Mouse (Mus musculus): Measurements from ENCODE around the gene Tgfbr3l. TPM values are rescaled to one million over a fixed set of nuclear protein-coding genes. Genes with fewer than 3 reads are reported as not detected.

Gene Tgfbr3l
- polyA plus RNA-seq, 1 experiment from 2014 or later = 2.9 TPM

GRCm38 (mm10) chr8:4213210-4214005, 34.6 kb upstream of the Tgfbr3l start:
- Histone ChIP-seq H3K27ac (ENCODE audit: low read depth, low read length) (no peak overlapping the region), H3K27me3 (ENCODE audit: control insufficient read depth, insufficient read depth, low read length) (peaks cover 64% of the 10 kb centered on the region)
- ATAC-seq (replicated peaks; ENCODE audit: insufficient number of reproducible peaks, low FRiP score, low TSS enrichment) = peak; percentile 55

GRCm38 (mm10) chr8:4214006-4214980, 33.7 kb upstream of the Tgfbr3l start:
- Histone ChIP-seq H3K9ac (ENCODE audit: low read depth, low read length) (0 out of 2 replicates have a peak overlapping the region, but pooled peaks have one; percentile 28), H3K27ac (ENCODE audit: low read depth, low read length) (no peak overlapping the region), H3K36me3 (ENCODE audit: control insufficient read depth, insufficient read depth, low read length) (no peaks in the 10 kb centered on the region), H3K4me2 (peak overlapping the region; percentile 78), H3K4me3 (ENCODE audit: low read depth, low read length) (peak overlapping the region; percentile 38), H3K4me1 (ENCODE audit: control insufficient read depth, insufficient read depth, low read length) (peaks cover 9% of the 10 kb centered on the region; the same call in 1 of the 2 replicates), H3K27me3 (ENCODE audit: control insufficient read depth, insufficient read depth, low read length) (peaks cover 66% of the 10 kb centered on the region), H3K9me3 (replicated peaks; ENCODE audit: control insufficient read depth, low read length) (no peaks in the 10 kb centered on the region)
- 5% methylated on average over 33 of the region's 33 CpGs for WGBS (ENCODE audit: insufficient replicate concordance)
- ATAC-seq (replicated peaks; ENCODE audit: insufficient number of reproducible peaks, low FRiP score, low TSS enrichment) = peak; percentile 49; the same call in 1 of the 2 replicates

More at GRCm38 (mm10) chr8:4213210-4214005, 34.6 kb upstream of the Tgfbr3l start:
- Histone ChIP-seq H3K9ac (ENCODE audit: low read depth, low read length) (peak overlapping the region; percentile 28; the same call in 1 of the 2 replicates), H3K9me3 (replicated peaks; ENCODE audit: control insufficient read depth, low read length) (no peaks in the 10 kb centered on the region), H3K4me1 (ENCODE audit: control insufficient read depth, insufficient read depth, low read length) (peaks cover 9% of the 10 kb centered on the region; the same call in 1 of the 2 replicates), H3K36me3 (ENCODE audit: control insufficient read depth, insufficient read depth, low read length) (no peaks in the 10 kb centered on the region), H3K4me2 (peak overlapping the region; percentile 78), H3K4me3 (ENCODE audit: low read depth, low read length) (peak overlapping the region; percentile 38)
- 4% methylated on average over 18 of the region's 18 CpGs for WGBS (ENCODE audit: insufficient replicate concordance)

GRCm38 (mm10) chr8:4216296-4216695, 31.7 kb upstream of the Tgfbr3l start:
- H3K9ac ChIP-seq (ENCODE audit: low read depth, low read length) = 0 out of 2 replicates have a peak overlapping the region, but pooled peaks have one; percentile 62
- peaks cover 65% of the 10 kb centered on the region for H3K27me3 ChIP-seq (ENCODE audit: control insufficient read depth, insufficient read depth, low read length)
- H3K27ac ChIP-seq (ENCODE audit: low read depth, low read length) = no peak overlapping the region
- peaks cover 9% of the 10 kb centered on the region; the same call in 1 of the 2 replicates for H3K4me1 ChIP-seq (ENCODE audit: control insufficient read depth, insufficient read depth, low read length)
- peak overlapping the region; percentile 53 for H3K4me3 ChIP-seq (ENCODE audit: low read depth, low read length)
- peak overlapping the region; percentile 94 for H3K4me2 ChIP-seq
- 6% methylated on average over 18 of the region's 18 CpGs for WGBS (ENCODE audit: insufficient replicate concordance)
- H3K9me3 ChIP-seq (replicated peaks; ENCODE audit: control insufficient read depth, low read length) = no peaks in the 10 kb centered on the region
- ATAC-seq (replicated peaks; ENCODE audit: insufficient number of reproducible peaks, low FRiP score, low TSS enrichment) = no peak
- no peaks in the 10 kb centered on the region for H3K36me3 ChIP-seq (ENCODE audit: control insufficient read depth, insufficient read depth, low read length)

- peaks cover 9% of the 10 kb centered on the region; the same call in 1 of the 2 replicates for H3K4me1 ChIP-seq (ENCODE audit: control insufficient read depth, insufficient read depth, low read length)
- no peak for ATAC-seq (replicated peaks; ENCODE audit: insufficient number of reproducible peaks, low FRiP score, low TSS enrichment)
- H3K4me2 ChIP-seq = peak within 1 kb of the TSS; percentile 94
- peak within 1 kb of the TSS; percentile 53 for H3K4me3 ChIP-seq (ENCODE audit: low read depth, low read length)
- 4% methylated on average over 44 of the region's 44 CpGs for WGBS (ENCODE audit: insufficient replicate concordance)
- H3K36me3 ChIP-seq (ENCODE audit: control insufficient read depth, insufficient read depth, low read length) = no peaks in the 10 kb centered on the region
- peak within 1 kb of the TSS; percentile 62 for H3K9ac ChIP-seq (ENCODE audit: low read depth, low read length)
- H3K27me3 ChIP-seq (ENCODE audit: control insufficient read depth, insufficient read depth, low read length) = peaks cover 65% of the 10 kb centered on the region
- H3K27ac ChIP-seq (ENCODE audit: low read depth, low read length) = no peak within 1 kb of the TSS
- no peaks in the 10 kb centered on the region for H3K9me3 ChIP-seq (replicated peaks; ENCODE audit: control insufficient read depth, low read length)
Observed at GRCm38 (mm10) chr8:4216791-4217621, 31.0 kb upstream of the Tgfbr3l start, which contains the start of gene Prr36. Prr36 (minus strand) TSS chr8:4217459.

GRCm38 (mm10) chr8:4219617-4220016, 28.4 kb upstream of the Tgfbr3l start:
- Histone ChIP-seq H3K4me2 (no peak overlapping the region), H3K27me3 (ENCODE audit: control insufficient read depth, insufficient read depth, low read length) (peaks cover 46% of the 10 kb centered on the region), H3K9me3 (replicated peaks; ENCODE audit: control insufficient read depth, low read length) (no peaks in the 10 kb centered on the region), H3K4me3 (ENCODE audit: low read depth, low read length) (no peak overlapping the region), H3K36me3 (ENCODE audit: control insufficient read depth, insufficient read depth, low read length) (no peaks in the 10 kb centered on the region), H3K27ac (ENCODE audit: low read depth, low read length) (no peak overlapping the region), H3K9ac (ENCODE audit: low read depth, low read length) (no peak overlapping the region), H3K4me1 (ENCODE audit: control insufficient read depth, insufficient read depth, low read length) (peaks cover 5% of the 10 kb centered on the region; the same call in 1 of the 2 replicates)
- no peak for ATAC-seq (replicated peaks; ENCODE audit: insufficient number of reproducible peaks, low FRiP score, low TSS enrichment)
- WGBS (ENCODE audit: insufficient replicate concordance) = 82% methylated on average over 3 of the region's 3 CpGs

GRCm38 (mm10) chr8:4222059-4222458, 26.0 kb upstream of the Tgfbr3l start:
- no peaks in the 10 kb centered on the region for H3K9me3 ChIP-seq (replicated peaks; ENCODE audit: control insufficient read depth, low read length)
- ATAC-seq (replicated peaks; ENCODE audit: insufficient number of reproducible peaks, low FRiP score, low TSS enrichment) = no peak
- H3K36me3 ChIP-seq (ENCODE audit: control insufficient read depth, insufficient read depth, low read length) = no peaks in the 10 kb centered on the region
- peaks cover 2% of the 10 kb centered on the region; the same call in 1 of the 2 replicates for H3K4me1 ChIP-seq (ENCODE audit: control insufficient read depth, insufficient read depth, low read length)
- H3K4me2 ChIP-seq = no peak overlapping the region
- no peak overlapping the region for H3K27ac ChIP-seq (ENCODE audit: low read depth, low read length)
- no peak overlapping the region for H3K9ac ChIP-seq (ENCODE audit: low read depth, low read length)
- H3K4me3 ChIP-seq (ENCODE audit: low read depth, low read length) = no peak overlapping the region
- peaks cover 38% of the 10 kb centered on the region for H3K27me3 ChIP-seq (ENCODE audit: control insufficient read depth, insufficient read depth, low read length)

- no peaks in the 10 kb centered on the region for H3K36me3 ChIP-seq (ENCODE audit: control insufficient read depth, insufficient read depth, low read length)
- peak overlapping the region; percentile 21; the same call in 1 of the 2 replicates for H3K4me3 ChIP-seq (ENCODE audit: low read depth, low read length)
- H3K27me3 ChIP-seq (ENCODE audit: control insufficient read depth, insufficient read depth, low read length) = peaks cover 31% of the 10 kb centered on the region
- peak overlapping the region; percentile 59 for H3K4me2 ChIP-seq
- H3K9me3 ChIP-seq (replicated peaks; ENCODE audit: control insufficient read depth, low read length) = no peaks in the 10 kb centered on the region
- WGBS (ENCODE audit: insufficient replicate concordance) = 18% methylated on average over 4 of the region's 4 CpGs
- ATAC-seq (replicated peaks; ENCODE audit: insufficient number of reproducible peaks, low FRiP score, low TSS enrichment) = no peak; the same call in 1 of the 2 replicates
- H3K9ac ChIP-seq (ENCODE audit: low read depth, low read length) = no peak overlapping the region
- no peak overlapping the region for H3K27ac ChIP-seq (ENCODE audit: low read depth, low read length)
- H3K4me1 ChIP-seq (ENCODE audit: control insufficient read depth, insufficient read depth, low read length) = no peaks in the 10 kb centered on the region
Observed at GRCm38 (mm10) chr8:4226323-4226722, 21.7 kb upstream of the Tgfbr3l start.
